Mouse (Mus musculus) MEL (cell line): ENCODE data around the gene Actbl2.

Source experiments
- CTCF ChIP-seq, 3 experiments: IDR thresholded peaks in 2 of 3; conservative IDR thresholded peaks in 1 of 3; 2 replicates each; pipeline ENCODE4 v1.5.1; 2011 to 2012; ENCODE audit warnings: low read length in 3 of 3, low read depth in 2 of 3, mild to moderate bottlenecking in 2 of 3, improper control_type of control experiment in 1 of 3, inconsistent platforms in 1 of 3, mixed read lengths in 1 of 3, moderate library complexity in 1 of 3; ENCODE audit not compliant: control insufficient read depth in 1 of 3, insufficient read depth in 1 of 3, poor library complexity in 1 of 3, severe bottlenecking in 1 of 3
- E2F4 ChIP-seq: IDR thresholded peaks from 2 replicates; pipeline ENCODE4 v1.6.1; 2011; ENCODE audit warnings: low read depth, low read length, improper control_type of control experiment, borderline replicate concordance
- MAX ChIP-seq: IDR thresholded peaks from 2 replicates; pipeline ENCODE4 v1.6.1; 2011; ENCODE audit warnings: low read length, improper control_type of control experiment
- POLR2A ChIP-seq, 2 experiments: IDR thresholded peaks; 2 replicates each; pipeline ENCODE4 v1.6.1; 2011 to 2012; ENCODE audit warnings: low read length in 2 of 2, mild to moderate bottlenecking in 2 of 2, control low read depth in 1 of 2, improper control_type of control experiment in 1 of 2, low read depth in 1 of 2, moderate library complexity in 1 of 2; ENCODE audit not compliant: control insufficient read depth in 1 of 2, insufficient read depth in 1 of 2, poor library complexity in 1 of 2
- TBP ChIP-seq: IDR thresholded peaks from 2 replicates; pipeline ENCODE4 v1.8.0; 2011; ENCODE audit warnings: low read depth, low read length, improper control_type of control experiment
- USF1 ChIP-seq: IDR thresholded peaks from 2 replicates; pipeline ENCODE4 v1.6.1; 2014; ENCODE audit warnings: low read depth, mild to moderate bottlenecking, inconsistent platforms, low read length, improper control_type of control experiment, moderate library complexity

DNA sequence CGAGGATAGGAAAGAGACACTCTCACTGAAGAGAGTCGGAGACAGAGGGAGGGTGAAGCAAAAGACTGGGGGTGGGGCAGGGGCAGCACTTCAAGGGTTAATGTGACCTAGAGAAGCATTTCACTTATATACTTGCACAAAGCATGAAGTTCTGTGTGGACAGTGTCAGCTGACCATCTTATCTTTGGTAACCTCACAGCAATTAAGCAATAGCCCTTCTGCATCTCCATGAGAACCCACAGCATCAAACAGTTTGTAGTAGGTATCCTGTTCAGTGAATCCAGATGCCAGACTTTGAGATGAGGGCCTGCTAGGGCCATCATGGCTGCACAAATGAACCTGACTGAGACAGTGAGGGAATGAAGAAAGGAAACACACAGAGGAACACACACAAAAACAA, 8.4 kb downstream of the Actbl2 start:
- no peak for TF ChIP-seq TBP
- TF ChIP-seq E2F4 = no peak
- no peak for TF ChIP-seq CTCF (IDR thresholded peaks at IDR 0.05 in 2 of 3, conservative IDR thresholded peaks at IDR 0.05 in 1 of 3; ENCODE audit: control insufficient read depth in 1 of 3, insufficient read depth in 1 of 3, low read depth in 2 of 3, low read length in 3 of 3, poor library complexity in 1 of 3, severe bottlenecking in 1 of 3)
- no peak for TF ChIP-seq USF1
- no peak for TF ChIP-seq MAX
- TF ChIP-seq POLR2A (IDR thresholded peaks at IDR 0.05; ENCODE audit: control insufficient read depth in 1 of 2, insufficient read depth in 1 of 2, low read depth in 1 of 2, low read length in 2 of 2, poor library complexity in 1 of 2) = no peak
